Mouse (Mus musculus) layer of hippocampus, adult 2 months (tissue): ENCODE measurements around the gene Hspbap1. TPM values are rescaled to one million over a fixed set of nuclear protein-coding genes. Genes with fewer than 3 reads are reported as not detected.
A peak's percentile ranks its signal among the peaks of the same experiment; 100 is the strongest.

ENCODE experiments used
- DNase-seq, 2 experiments: peaks; one replicate each; pipeline ENCODE4 v3.0.0; 2022; ENCODE audit warnings: low spot score in 2 of 2
- H3K27ac ChIP-seq: fragments of 200-600 bp; 2 replicates; pipeline ENCODE4 v1.8.1; 2022
- H3K4me3 ChIP-seq: fragments of 200-600 bp; 2 replicates; pipeline ENCODE4 v1.8.1; 2022; ENCODE audit warnings: mild to moderate bottlenecking
- CTCF ChIP-seq: fragments of 200-600 bp; conservative IDR thresholded peaks from 2 replicates; pipeline ENCODE4 v1.8.1; 2022; ENCODE audit warnings: antibody characterized with exemption, mild to moderate bottlenecking, moderate library complexity
- total RNA-seq, 2 experiments: library from RNA; stranded (reverse); gene quantifications; 2 replicates each; pipeline ENCODE4 v1.2.3; 2021

Gene Hspbap1
- total RNA-seq, 2 experiments from 2014 or later: 5.9 to 6.0 TPM

DNA sequence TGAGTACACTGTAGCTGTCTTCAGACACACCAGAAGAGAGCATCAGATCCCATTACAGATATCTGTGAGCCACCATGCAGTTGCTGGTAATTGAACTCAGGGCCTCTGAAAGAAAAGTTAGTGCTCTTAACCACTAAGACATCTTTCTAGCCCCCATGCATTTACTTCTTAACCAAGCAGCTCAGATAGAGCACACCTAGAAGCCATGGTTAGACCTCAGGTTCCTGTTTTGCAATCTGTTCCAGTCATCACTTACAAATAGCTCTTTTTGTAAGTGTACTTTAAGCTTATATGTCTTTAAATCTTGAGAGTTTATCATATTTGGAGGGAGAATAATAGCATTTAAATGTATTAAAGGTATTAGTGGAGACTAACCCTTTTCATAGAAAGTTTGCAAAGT lies 77.0 kb downstream of the Hspbap1 start:
- DNase-seq: no peak
- Histone ChIP-seq H3K4me3 (no peak overlapping the region), H3K27ac (no peak overlapping the region)
- no peak for TF ChIP-seq CTCF

DNA sequence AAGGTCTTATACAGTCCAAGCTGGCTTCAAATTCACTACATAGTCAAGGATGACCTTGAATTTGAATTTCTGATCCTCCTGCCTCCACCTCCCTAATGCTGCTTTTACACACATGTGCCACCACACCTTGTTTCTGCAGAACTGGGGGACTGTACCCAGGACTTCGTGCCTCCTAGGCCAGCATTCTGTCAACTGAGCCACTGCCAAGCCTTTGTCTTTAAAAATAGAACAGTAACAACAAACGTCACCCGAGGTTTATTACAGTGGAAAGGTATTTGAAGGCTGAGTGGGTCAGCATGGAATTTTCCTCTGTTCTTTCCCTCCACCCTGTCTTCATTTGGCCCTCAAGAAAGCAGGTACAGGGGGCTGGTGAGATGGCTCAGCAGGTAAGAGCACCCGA lies 85.7 kb downstream of the Hspbap1 start:
- no peak overlapping the region for H3K27ac ChIP-seq
- TF ChIP-seq CTCF: no peak
- H3K4me3 ChIP-seq: no peak overlapping the region
- DNase-seq: no peak

DNA sequence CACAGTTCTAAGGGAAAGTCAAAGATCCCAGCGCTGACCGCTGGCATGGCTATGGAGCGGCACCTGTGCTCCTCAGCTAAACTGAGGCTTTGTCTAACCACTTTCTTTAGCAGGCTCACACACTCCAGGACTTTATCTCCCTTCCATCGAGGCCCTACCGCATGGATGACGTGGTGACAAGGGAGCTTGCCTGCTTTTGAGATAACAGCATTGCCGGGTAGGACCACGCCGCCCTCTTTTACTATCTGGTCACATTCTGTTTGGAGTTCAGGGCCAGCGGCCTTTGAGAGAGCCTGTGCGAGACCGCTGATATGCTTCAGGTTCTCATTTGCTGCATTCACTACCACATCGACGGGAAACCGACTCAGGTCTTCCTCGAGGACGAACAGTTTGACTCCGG lies 86.6 kb downstream of the Hspbap1 start:
- no peak for TF ChIP-seq CTCF
- H3K4me3 ChIP-seq: no peak overlapping the region
- H3K27ac ChIP-seq: no peak overlapping the region
- no peak for DNase-seq

DNA sequence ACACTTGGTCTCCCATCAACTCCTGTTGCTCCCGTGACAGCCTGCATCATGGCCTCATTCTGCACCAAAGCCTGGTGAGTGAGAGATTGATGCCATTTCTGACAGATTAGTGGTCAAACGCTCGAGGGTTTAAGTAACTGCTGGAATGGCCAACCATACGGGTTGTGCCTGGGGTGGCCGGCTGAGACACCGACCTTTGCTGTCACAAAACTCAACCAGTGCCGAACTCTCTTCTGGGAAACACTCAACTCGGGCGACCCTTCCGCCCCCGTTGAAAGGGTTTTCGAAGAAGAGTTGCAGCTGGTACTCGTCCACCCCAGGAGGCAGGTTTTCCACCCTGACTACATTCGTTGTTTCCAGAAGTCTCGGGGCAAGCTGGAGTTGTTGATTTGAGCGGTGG lies 90.1 kb downstream of the Hspbap1 start:
- Histone ChIP-seq H3K27ac (no peak overlapping the region), H3K4me3 (no peak overlapping the region)
- no peak for DNase-seq
- TF ChIP-seq CTCF: no peak

DNA sequence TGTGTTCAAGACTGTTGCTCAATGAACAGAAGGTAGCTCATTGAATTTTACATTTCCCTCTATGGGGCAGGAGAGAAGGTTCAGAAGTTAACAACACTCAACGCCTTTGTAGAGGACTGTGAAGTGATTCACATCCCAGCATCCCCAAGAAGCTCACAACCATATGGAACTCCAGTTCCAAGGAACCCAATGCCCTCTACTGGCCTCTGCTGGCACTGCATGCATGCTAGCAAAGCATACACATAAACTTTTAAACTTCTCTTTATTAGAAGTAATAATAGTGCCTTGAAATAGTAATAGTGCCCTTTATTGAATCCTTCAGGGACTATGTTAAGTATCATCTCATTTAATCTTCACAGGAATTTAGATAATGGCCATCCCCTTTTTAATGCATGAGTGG lies 91.9 kb downstream of the Hspbap1 start:
- no peak overlapping the region for H3K4me3 ChIP-seq
- H3K27ac ChIP-seq: no peak overlapping the region
- peak; percentile 70 for TF ChIP-seq CTCF
- DNase-seq: no peak

DNA sequence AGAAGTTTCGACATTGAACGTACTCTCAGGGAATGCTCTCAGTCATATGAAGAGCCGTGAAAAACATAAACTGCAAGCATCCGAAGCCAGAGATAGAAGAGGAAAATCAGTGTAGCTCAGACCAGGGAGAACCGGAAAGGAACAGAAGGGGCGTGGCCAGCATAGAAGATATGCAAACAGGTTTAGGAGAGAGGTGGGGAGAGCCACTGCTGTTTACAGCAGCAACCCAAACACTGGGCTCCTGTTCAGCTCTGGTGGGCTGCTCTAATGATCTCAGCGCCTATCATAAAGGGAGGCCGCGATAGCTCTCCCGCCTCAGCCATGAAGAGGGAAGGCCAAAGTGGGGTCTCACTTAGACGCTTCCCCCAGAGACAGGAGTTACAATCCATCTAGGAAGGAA lies 97.6 kb downstream of the Hspbap1 start:
- no peak for DNase-seq
- no peak for TF ChIP-seq CTCF
- Histone ChIP-seq H3K4me3 (no peak overlapping the region), H3K27ac (no peak overlapping the region)

DNA sequence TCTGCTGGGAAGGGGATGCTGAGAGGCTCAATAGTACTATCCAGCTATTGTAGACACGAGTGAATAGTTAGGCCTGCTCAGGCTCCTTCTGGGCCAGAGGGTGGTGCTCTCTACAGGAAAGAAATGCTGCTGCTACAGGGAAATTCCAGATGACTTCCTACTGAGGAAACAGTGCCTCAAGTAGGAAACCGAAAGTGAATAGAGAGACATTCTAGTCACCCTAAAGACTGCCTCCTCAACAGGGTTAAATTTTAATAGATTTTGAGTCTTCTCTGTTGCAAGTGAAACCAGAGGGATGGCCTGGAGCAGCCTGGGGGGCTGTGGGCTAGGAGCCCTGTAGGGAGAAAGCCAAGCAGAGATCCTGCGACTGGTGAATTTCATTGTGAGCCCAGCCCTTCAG lies 99.0 kb downstream of the Hspbap1 start:
- no peak overlapping the region for H3K4me3 ChIP-seq
- no peak for DNase-seq
- H3K27ac ChIP-seq: 0 out of 2 replicates have a peak overlapping the region, but pooled peaks have one; percentile 14
- TF ChIP-seq CTCF: peak; percentile 49

DNA sequence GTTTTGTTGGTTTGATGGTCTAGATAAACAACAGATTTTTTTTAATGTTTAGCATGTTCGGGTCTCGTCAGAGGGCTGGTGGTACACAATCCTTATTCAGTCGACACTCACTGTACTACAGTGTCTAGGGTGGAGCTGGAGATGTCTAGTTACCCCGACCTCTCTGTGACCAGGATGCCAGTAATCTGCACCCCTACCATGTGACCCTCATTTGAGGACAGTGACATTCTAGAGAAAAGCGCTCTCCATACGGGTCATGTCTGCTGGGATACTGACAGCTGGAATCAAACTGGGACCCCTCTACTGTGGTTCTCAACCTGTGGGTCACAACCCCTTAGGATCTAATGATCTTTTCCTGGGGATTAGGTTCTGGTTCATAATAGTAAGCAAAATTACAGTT lies 99.5 kb downstream of the Hspbap1 start:
- TF ChIP-seq CTCF: no peak
- no peak for DNase-seq
- Histone ChIP-seq H3K27ac (0 out of 2 replicates have a peak overlapping the region, but pooled peaks have one; percentile 14), H3K4me3 (no peak overlapping the region)

DNA sequence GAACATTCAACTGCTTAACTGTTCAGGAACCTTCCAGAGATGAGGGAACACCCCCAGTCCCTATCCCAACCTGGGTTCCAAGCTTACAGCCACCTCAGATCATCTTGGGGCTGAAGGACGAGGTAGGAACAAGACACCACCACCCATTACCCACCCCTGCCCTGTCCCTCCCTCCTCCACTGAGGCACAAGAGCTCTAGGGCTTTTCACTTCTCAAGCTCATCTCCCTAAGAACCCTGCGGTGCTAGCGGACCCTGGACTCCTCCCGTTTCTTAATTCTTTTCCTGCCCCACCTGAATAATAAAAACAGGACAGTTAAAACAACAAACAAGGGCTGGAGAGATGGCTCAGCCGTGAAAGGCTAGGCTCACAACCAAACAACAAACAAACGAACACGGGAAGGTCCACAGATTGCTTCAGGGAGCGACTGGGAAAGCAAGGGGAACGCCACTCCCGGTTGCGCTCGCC lies 100.4 kb downstream of the Hspbap1 start:
- TF ChIP-seq CTCF: no peak
- DNase-seq: no peak
- Histone ChIP-seq H3K4me3 (peak overlapping the region; percentile 77), H3K27ac (peak overlapping the region; percentile 68)

DNA sequence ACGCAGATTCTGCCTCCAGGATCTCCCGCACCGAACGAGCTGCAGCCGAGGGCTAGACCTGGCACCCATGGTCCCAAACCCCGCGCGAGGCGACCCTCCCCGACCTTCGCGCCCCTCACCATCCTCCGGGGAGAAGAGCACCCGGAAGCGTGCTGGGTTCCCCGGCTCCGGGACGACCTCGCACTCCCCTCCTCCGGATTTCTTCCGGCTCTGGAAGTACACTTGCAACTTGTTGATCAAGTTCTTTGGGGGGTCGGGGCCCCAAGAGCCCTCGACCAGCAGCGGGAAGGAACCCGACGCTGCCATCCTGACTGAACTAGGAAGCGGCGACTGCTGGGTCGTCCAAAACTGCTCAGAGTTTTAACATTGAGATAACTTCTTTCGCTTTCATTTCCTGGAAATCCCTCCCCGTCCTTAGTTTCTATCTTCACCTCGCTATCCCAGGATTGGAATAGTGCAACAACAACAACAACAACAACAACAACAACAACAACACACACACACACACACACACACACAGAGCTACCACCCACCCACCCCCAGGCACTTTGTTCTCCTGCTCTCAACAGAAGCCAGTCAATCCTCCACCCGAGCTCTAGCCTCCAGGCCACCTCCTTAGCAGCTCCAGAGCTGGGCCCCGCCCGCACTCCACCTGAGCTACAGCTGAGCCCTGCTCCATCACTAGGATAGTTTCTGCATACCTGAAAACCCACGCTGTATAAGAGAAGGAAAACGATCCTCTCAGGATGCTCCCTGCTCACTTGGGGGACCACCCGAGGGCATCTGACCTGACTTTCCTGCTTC lies 101.1 kb downstream of the Hspbap1 start, which contains the start of gene Parp14:
Parp14 (minus strand) TSS at position 497 of the 804 bp plus-strand sequence.
- TF ChIP-seq CTCF: no peak
- Histone ChIP-seq H3K4me3 (peak within 1 kb of the TSS; percentile 77), H3K27ac (peak within 1 kb of the TSS; percentile 68)
- DNase-seq: no peak

DNA sequence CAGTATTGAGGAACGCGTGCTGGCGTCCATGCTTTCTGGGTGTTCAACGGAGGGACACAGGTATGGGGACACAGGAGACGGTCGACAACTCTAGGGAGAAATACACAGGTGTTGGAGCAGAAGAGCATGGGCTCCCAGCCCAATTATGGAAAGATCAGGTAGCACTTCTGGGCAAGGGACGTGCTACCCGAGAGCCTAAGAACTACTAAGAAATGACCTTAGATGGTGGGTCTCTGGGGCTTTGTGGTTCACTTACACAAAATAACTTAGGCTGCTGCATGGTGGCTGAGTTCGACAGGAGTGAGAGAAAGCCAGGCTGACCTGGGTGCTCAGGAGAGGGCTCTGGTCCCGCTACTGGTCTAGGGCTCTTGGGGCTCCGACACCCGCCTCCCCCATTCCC lies 101.7 kb downstream of the Hspbap1 start:
- DNase-seq: no peak
- H3K4me3 ChIP-seq: peak overlapping the region; percentile 77; the same call in 1 of the 2 replicates
- no peak overlapping the region; the same call in 1 of the 2 replicates for H3K27ac ChIP-seq
- TF ChIP-seq CTCF: no peak

DNA sequence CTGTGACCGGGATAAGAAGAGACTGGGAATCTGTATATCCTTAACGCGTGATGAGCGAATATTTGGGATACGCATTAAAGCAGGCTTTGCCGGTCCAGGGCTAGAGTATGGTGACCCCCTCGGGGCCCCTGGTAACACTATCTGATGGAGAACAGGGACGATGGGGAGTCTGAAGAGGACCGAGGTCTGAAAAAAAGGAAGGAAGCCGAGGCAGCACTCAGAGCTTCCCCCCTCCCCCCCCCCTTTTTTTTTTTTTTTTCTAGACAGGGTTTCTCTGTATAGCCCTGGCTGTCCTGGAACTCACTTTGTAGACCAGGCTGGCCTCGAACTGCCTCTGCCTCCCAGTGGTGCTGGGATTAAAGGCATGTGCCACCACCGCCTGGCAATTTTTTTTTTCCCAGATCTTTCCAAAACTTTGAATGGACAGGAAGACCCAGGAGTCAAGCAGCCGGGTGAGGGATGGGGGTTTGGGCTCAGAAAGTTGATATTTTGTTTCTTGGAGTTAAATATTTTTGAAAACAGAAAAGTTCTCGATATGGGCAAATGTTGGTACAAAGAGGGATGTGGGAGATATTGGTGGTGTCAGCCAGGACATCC lies 102.3 kb downstream of the Hspbap1 start:
- TF ChIP-seq CTCF: no peak
- no peak overlapping the region for H3K27ac ChIP-seq
- no peak for DNase-seq
- H3K4me3 ChIP-seq: no peak overlapping the region

DNA sequence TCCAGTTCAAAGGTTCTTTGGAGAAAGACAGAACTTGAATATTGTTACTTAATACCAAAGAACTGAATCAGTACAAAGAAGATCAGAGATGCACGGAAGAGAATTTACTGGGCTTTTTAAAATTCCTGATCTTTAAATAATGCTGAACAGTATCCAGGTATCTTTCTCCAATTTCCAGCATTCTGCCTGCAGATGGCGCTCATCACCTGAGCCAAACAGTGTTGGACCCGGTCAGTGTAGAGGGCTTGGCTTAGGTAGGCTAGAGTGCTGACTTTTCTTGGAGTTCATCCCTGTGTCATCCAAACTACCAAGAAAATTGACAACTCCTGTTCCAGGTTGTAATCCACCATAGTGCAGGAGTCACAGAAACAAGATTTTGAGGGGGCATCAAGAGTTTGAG lies 104.2 kb downstream of the Hspbap1 start:
- peak in 1 of 2 experiments; percentile 47 for DNase-seq
- Histone ChIP-seq H3K4me3 (no peak overlapping the region), H3K27ac (no peak overlapping the region)
- TF ChIP-seq CTCF: peak; percentile 80

Other genes with a start within 250 kb of the Hspbap1 start
- 10 to 100 TPM; 18.3 to 19.7 TPM for gene Sema5b, start 229.2 kb upstream of the Hspbap1 start, total RNA-seq
- 10 to 100 TPM; 66.3 to 69.1 TPM for gene Dirc2, start 1.0 kb upstream of the Hspbap1 start, total RNA-seq
- gene Parp14, start 101.2 kb downstream of the Hspbap1 start, total RNA-seq: 1 to 10 TPM; 1.2 to 1.4 TPM
- 1 to 10 TPM; 3.1 to 3.6 TPM for gene Parp9, start 168.1 kb downstream of the Hspbap1 start, total RNA-seq
- gene Dtx3l, start 168.8 kb downstream of the Hspbap1 start, total RNA-seq: 1 to 10 TPM; 4.8 TPM
- 100 to 1,000 TPM; 139 to 141 TPM for gene Kpna1, start 208.4 kb downstream of the Hspbap1 start, total RNA-seq